Mouse (Mus musculus): ENCODE measurements around the gene AU015836. TPM values are rescaled to one million over a fixed set of nuclear protein-coding genes. Genes with fewer than 3 reads are reported as not detected.

Gene AU015836
- polyA plus RNA-seq, 1 experiment from 2014 or later = not detected

DNA sequence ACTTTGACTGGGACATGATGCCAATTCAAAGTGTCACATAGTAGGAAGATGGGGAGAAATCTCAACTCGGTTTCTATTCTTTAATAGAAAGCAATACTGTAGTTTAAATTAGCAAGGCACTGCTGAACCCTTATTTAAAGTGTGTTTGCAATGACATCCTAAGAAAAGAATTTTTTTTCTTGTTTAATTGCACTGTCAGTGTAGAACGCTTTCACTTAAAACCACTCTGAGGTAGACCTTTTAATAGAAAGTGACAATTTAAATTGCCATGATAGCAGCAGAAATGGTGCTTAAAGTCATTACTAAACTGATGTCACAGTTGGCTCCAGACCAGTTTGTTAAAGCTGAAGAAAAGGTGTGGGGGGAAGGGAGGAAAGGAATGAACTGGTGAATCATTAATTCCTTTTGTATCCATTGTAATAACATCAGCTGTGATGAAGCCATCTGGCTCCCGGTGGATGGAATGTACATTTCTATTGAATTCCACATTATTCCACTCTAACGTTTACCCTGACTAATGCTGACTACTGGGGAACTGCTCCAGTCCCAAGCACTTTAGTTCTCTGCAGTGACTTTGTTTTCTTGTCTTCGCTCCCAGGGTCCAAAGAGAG, 53.9 kb downstream of the AU015836 start:
- WGBS (ENCODE audit: missing documents) = 84% methylated on average over 4 of the region's 5 CpGs
- no peaks in the 10 kb centered on the region for H3K79me2 ChIP-seq (ENCODE audit: inconsistent target)
- H3K4me3 ChIP-seq (ENCODE audit: inconsistent target) = no peak overlapping the region
- no peak overlapping the region for H3K27ac ChIP-seq
- H3K36me3 ChIP-seq (ENCODE audit: inconsistent target) = no peaks in the 10 kb centered on the region

Other genes starting within 250 kb of the AU015836 start
- gene Pdk3, start 136.5 kb upstream of the AU015836 start, polyA plus RNA-seq (2018) = 11.1 to 15.6 TPM (median 12.3 TPM) in 3 replicates
- gene Zfx, start 155.0 kb downstream of the AU015836 start, polyA plus RNA-seq (2018) = 9.4 to 16.0 TPM (median 15.7 TPM) in 3 replicates
- gene Eif2s3x, start 244.2 kb downstream of the AU015836 start, polyA plus RNA-seq (2018) = 98.9 to 165 TPM (median 134 TPM) in 3 replicates